Mouse (Mus musculus) adrenal gland, adult 2 months (tissue): Measurements from ENCODE around the gene Fnip2. TPM values are rescaled to one million over a fixed set of nuclear protein-coding genes. Genes with fewer than 3 reads are reported as not detected.
"Not testable (repeated sequence)": the region's sequence is repeated elsewhere in the genome, so short reads cannot be mapped to it uniquely, and the experiment has no call there.

Experiments used
- DNase-seq: peaks from one replicate; pipeline ENCODE4 v3.0.0; 2021
- polyA plus RNA-seq: library from polyadenylated mRNA; depleted of rRNA; stranded (reverse); fragments of >200 nt; gene quantifications from 2 replicates; pipeline ENCODE4 v1.2.3, GENCODE M21; 2012
- total RNA-seq, 2 experiments: library from RNA; stranded (reverse); gene quantifications; 2 replicates each; pipeline ENCODE4 v1.2.3; 2021

Gene Fnip2
- total and polyA plus RNA-seq, 3 experiments: 1.9 to 8.5 (median 7.4) TPM

- no peak for DNase-seq
Measured at GRCm38 (mm10) chr3:79475980-79476379, 91.6 kb downstream of the Fnip2 start.

GRCm38 (mm10) chr3:79474911-79475310, 92.7 kb downstream of the Fnip2 start:
- DNase-seq: no peak

- DNase-seq: peak; percentile 56
Measured at GRCm38 (mm10) chr3:79472362-79472761, 95.2 kb downstream of the Fnip2 start.

- no peak for DNase-seq
Measured at GRCm38 (mm10) chr3:79469440-79469839, 98.2 kb downstream of the Fnip2 start.

- no peak for DNase-seq
Measured at GRCm38 (mm10) chr3:79458651-79459275, 108.8 kb downstream of the Fnip2 start.

GRCm38 (mm10) chr3:79455761-79456160, 111.8 kb downstream of the Fnip2 start:
- no peak for DNase-seq

- no peak for DNase-seq
Measured at GRCm38 (mm10) chr3:79452696-79453263, 114.8 kb downstream of the Fnip2 start.

GRCm38 (mm10) chr3:79449361-79449760, 118.2 kb downstream of the Fnip2 start:
- DNase-seq: no peak

- no peak for DNase-seq
Measured at GRCm38 (mm10) chr3:79448421-79448820, 119.2 kb downstream of the Fnip2 start.

GRCm38 (mm10) chr3:79446648-79447047, 120.9 kb downstream of the Fnip2 start:
- not testable (repeated sequence) for DNase-seq

GRCm38 (mm10) chr3:79446124-79446523, 121.5 kb downstream of the Fnip2 start:
- no peak for DNase-seq

GRCm38 (mm10) chr3:79445041-79445440, 122.6 kb downstream of the Fnip2 start:
- DNase-seq: no peak

- no peak for DNase-seq
Measured at GRCm38 (mm10) chr3:79443850-79444249, 123.7 kb downstream of the Fnip2 start.

GRCm38 (mm10) chr3:79440976-79441491, 126.6 kb downstream of the Fnip2 start:
- DNase-seq: no peak

GRCm38 (mm10) chr3:79438276-79438675, 129.3 kb downstream of the Fnip2 start:
- DNase-seq: no peak

GRCm38 (mm10) chr3:79436186-79436585, 131.4 kb downstream of the Fnip2 start:
- DNase-seq: no peak

- no peak for DNase-seq
Measured at GRCm38 (mm10) chr3:79434985-79435384, 132.6 kb downstream of the Fnip2 start.

- no peak for DNase-seq
Measured at GRCm38 (mm10) chr3:79434436-79434835, 133.2 kb downstream of the Fnip2 start.

GRCm38 (mm10) chr3:79433593-79433992, 134.0 kb downstream of the Fnip2 start:
- no peak for DNase-seq

GRCm38 (mm10) chr3:79425441-79425840, 142.2 kb downstream of the Fnip2 start:
- no peak for DNase-seq

- no peak for DNase-seq
Measured at GRCm38 (mm10) chr3:79418921-79419320, 148.7 kb downstream of the Fnip2 start.

- DNase-seq: no peak
Measured at GRCm38 (mm10) chr3:79416944-79417680, 150.5 kb downstream of the Fnip2 start.

GRCm38 (mm10) chr3:79415929-79416328, 151.7 kb downstream of the Fnip2 start:
- DNase-seq: no peak
